Mouse (Mus musculus): Measurements from ENCODE around the gene Hacd4. TPM values are rescaled to one million over a fixed set of nuclear protein-coding genes. Genes with fewer than 3 reads are reported as not detected.

Hacd4 gene
- polyA plus RNA-seq, 1 experiment from 2014 or later: 3.1 TPM

DNA sequence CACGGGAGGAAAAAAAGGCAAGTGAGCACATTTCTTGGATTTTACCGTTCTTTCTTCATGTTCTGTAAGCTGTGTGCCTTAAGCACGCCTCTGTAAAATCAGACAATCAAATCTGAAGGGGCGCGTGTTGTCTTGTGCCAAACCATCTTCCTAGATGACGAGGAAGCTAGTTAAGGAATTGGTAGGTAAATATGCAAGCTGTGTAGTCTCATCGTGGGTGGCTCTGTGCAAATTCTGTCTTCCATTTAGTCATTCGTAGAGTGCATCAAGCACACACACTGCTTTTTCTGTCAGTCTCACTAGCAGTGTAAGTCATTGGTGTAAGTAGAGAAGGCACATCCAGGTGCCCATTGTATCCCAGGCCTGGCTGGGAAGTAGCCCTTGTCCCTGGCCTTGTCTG, 67.9 kb downstream of the Hacd4 start:
- H3K27me3 ChIP-seq (ENCODE audit: insufficient read depth, poor library complexity, severe bottlenecking): no peaks in the 10 kb centered on the region
- 93% methylated on average over 8 of the region's 8 CpGs for WGBS

DNA sequence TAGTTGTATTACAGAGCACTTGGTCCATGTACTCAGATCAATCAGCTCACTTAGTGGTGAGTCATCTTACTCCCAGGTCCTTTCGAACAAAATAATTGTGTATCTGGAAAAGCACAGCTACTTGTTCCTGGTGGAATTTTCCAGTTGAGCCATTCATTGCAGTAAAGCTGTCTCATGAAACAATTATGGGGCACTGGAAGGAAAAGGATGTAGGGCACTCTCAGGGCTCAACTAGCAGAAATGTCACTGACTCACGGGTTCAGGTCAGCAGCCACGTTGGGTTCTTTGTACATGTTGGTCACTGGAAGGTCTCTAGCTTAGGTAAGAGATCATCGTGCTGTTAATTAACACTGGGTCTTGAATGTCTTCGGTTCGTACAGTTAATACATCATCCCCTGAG, 68.8 kb downstream of the Hacd4 start:
- no peak overlapping the region for H3K27ac ChIP-seq
- no peak for DNase-seq (ENCODE audit: low spot score)
- no peaks in the 10 kb centered on the region for H3K9me3 ChIP-seq
- WGBS: 93% methylated on average over 6 of the region's 6 CpGs
- H3K36me3 ChIP-seq: no peaks in the 10 kb centered on the region; the same call in 1 of the 2 replicates
- H3K27me3 ChIP-seq (ENCODE audit: insufficient read depth, poor library complexity, severe bottlenecking): no peaks in the 10 kb centered on the region
- H3K4me1 ChIP-seq (replicated peaks): peaks cover 14% of the 10 kb centered on the region
- H3K4me3 ChIP-seq: no peak overlapping the region

More for the DNA sequence above, 67.9 kb downstream of the Hacd4 start:
- no peaks in the 10 kb centered on the region for H3K9me3 ChIP-seq
- no peak overlapping the region for H3K4me3 ChIP-seq
- H3K27ac ChIP-seq: peak overlapping the region; percentile 54
- H3K36me3 ChIP-seq: no peaks in the 10 kb centered on the region; the same call in 1 of the 2 replicates
- DNase-seq (ENCODE audit: low spot score): no peak
- peaks cover 14% of the 10 kb centered on the region for H3K4me1 ChIP-seq (replicated peaks)

GRCm38 (mm10) chr4:88357431-88357830, 81.3 kb downstream of the Hacd4 start:
- peaks cover 14% of the 10 kb centered on the region for H3K4me1 ChIP-seq (replicated peaks)
- 82% methylated on average over 3 of the region's 3 CpGs for WGBS
- DNase-seq (ENCODE audit: low spot score): no peak
- H3K36me3 ChIP-seq: peaks cover 6% of the 10 kb centered on the region; the same call in 1 of the 2 replicates
- no peak overlapping the region for H3K4me3 ChIP-seq
- no peak overlapping the region for H3K27ac ChIP-seq
- no peaks in the 10 kb centered on the region for H3K9me3 ChIP-seq
- H3K27me3 ChIP-seq (ENCODE audit: insufficient read depth, poor library complexity, severe bottlenecking): no peaks in the 10 kb centered on the region

- H3K4me3 ChIP-seq: no peak overlapping the region
- H3K36me3 ChIP-seq: peaks cover 6% of the 10 kb centered on the region; the same call in 1 of the 2 replicates
- H3K27ac ChIP-seq: peak overlapping the region; percentile 41; the same call in 1 of the 2 replicates
- no peaks in the 10 kb centered on the region for H3K9me3 ChIP-seq
- peaks cover 14% of the 10 kb centered on the region for H3K4me1 ChIP-seq (replicated peaks)
- peak; percentile 27 for DNase-seq (ENCODE audit: low spot score)
- WGBS: 74% methylated on average over 2 of the region's 2 CpGs
- H3K27me3 ChIP-seq (ENCODE audit: insufficient read depth, poor library complexity, severe bottlenecking): no peaks in the 10 kb centered on the region
Measured at GRCm38 (mm10) chr4:88356652-88357051, 82.1 kb downstream of the Hacd4 start.

DNA sequence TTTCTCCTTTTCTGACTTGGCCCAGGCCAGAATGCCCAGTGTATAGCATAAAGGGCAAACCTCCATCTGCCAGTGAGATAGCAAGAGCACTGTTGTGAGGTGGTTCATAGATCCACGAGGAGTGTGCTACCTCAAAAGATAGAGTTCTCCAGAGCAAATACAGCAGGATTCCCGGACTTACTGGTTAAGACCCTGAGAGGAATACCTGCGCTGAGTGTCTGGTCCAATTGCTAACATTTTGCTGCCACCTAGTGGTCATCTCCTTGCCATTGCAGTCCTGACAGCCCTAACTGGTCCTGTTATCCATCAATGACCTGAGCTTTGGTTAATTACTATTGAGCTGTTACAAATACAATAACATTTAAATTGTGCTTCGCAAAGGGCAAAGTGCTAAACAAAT, 87.8 kb downstream of the Hacd4 start:
- no peaks in the 10 kb centered on the region for H3K9me3 ChIP-seq
- WGBS: 5% methylated on average over 4 of the region's 4 CpGs
- peaks cover 14% of the 10 kb centered on the region for H3K4me1 ChIP-seq (replicated peaks)
- H3K36me3 ChIP-seq: no peaks in the 10 kb centered on the region
- H3K27ac ChIP-seq: no peak overlapping the region
- no peak overlapping the region for H3K4me3 ChIP-seq
- H3K27me3 ChIP-seq (ENCODE audit: insufficient read depth, poor library complexity, severe bottlenecking): no peaks in the 10 kb centered on the region
- DNase-seq (ENCODE audit: low spot score): peak; percentile 67

Other genes with a start within 250 kb of the Hacd4 start
- not detected in 2 replicates for gene Ifnb1, start 83.8 kb upstream of the Hacd4 start, polyA plus RNA-seq (2016; fragmentation: Nextera tagmentation; extraction: Ambion mirVana)
- not detected in 2 replicates for gene Ifna15, start 119.3 kb upstream of the Hacd4 start, polyA plus RNA-seq (2016; fragmentation: Nextera tagmentation; extraction: Ambion mirVana)
- not detected in 2 replicates for gene Ifna14, start 132.9 kb upstream of the Hacd4 start, polyA plus RNA-seq (2016; fragmentation: Nextera tagmentation; extraction: Ambion mirVana)
- gene Ifna9, start 153.5 kb upstream of the Hacd4 start, polyA plus RNA-seq (2016; fragmentation: Nextera tagmentation; extraction: Ambion mirVana): not detected in 2 replicates
- gene Ifna12, start 164.4 kb upstream of the Hacd4 start, polyA plus RNA-seq (2016; fragmentation: Nextera tagmentation; extraction: Ambion mirVana): not detected in 2 replicates
- not detected in 2 replicates for gene C87499, start 195.5 kb upstream of the Hacd4 start, polyA plus RNA-seq (2016; fragmentation: Nextera tagmentation; extraction: Ambion mirVana)
- gene Ifna13, start 205.5 kb upstream of the Hacd4 start, polyA plus RNA-seq (2016; fragmentation: Nextera tagmentation; extraction: Ambion mirVana): not detected in 2 replicates
- gene Ifna16, start 238.0 kb upstream of the Hacd4 start, polyA plus RNA-seq (2016; fragmentation: Nextera tagmentation; extraction: Ambion mirVana): not detected in 2 replicates
- not detected in 2 replicates for gene Ifna2, start 245.0 kb upstream of the Hacd4 start, polyA plus RNA-seq (2016; fragmentation: Nextera tagmentation; extraction: Ambion mirVana)

All from hindbrain, embryonic 10.5 days (tissue).